Mouse (Mus musculus): ENCODE measurements around the gene Pex10.

Pex10 gene

DNA sequence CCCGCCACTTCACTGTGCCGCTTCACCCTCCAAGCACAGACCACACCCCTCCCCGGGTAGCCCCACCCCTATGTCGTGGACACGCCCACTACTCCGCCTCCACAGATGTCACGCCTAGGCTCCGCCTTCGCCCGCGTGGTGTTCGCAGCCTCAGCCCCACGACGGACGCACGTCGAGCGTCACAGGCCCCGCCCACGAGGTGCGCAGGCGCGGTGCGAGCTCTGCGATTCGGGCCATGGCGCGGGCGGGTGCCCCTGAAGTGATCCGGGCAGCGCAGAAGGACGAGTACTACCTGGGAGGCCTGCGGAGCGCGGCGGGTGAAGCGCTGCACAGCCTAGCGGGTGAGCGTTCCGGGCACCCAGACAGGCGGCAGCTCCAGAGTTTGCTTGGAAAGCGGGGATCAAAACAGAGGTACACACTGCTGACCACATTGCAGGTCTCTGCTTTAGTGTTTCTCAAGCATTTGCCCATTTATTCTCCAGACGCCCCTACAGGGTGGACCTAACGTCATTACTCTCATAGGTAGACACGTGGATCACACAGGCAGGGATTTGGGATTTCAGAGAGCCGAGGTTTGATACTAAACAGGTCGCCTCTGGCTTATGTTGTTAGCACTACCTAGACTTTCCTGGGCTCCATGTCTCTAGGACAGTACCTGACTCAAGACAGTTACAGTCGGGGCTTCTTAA, at the start of gene Pex10:
TSS of gene Pex10 (plus strand) at position 183 of the 689 bp plus-strand sequence.
- ChIA-PET CTCF (interaction anchor here (0.5 to 5.5 kb wide), 74 partner anchors 8 to 546 kb away, joined by 3 to 93 read pairs (median 8); partner anchors contain the start of genes Faap20 (in 3 of the 4), Morn1 (in 2 of the 4), Pank4 (in 2 of the 4) and Rer1 (in 2 of the 4)), POLR2A (interaction anchor here (0.5 to 3.1 kb wide), 66 partner anchors 8 to 602 kb away, joined by 3 to 25 read pairs (median 5); partner anchors contain the start of genes Morn1 (in 3 of the 4), Rer1 (in 3 of the 4), Faap20 (in 2 of the 4) and Mib2 (in 1 of the 4))

DNA sequence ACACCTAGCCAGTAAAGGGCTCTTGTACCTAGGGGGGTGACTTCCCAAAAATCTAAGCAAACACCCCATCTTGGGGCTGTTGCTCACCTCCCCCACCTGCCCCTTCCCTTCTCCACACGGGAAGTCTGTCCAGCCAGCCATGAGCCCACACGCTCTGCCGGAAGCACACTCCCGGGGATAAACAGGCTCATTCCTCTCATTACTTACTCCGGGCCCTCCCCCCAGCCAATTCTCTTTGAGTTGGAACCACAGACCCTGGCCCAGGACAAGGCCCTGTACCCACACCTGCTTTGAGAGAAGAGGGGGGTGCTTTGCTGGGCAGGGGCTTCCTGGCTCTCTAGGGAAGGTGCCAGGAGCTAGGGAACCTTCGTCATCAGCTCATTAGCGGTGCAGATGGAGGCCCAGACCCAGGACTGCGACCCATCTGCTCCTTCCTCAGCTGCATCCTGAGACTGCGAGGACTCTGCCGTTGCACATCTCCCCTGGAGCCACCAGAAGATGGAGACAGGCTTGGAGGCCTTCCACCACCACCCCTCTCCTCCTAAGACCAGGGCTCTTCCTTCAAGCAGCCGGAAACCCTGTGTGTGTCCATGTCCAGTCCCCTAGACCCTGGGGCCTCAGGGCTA, 49.5 kb upstream of the Pex10 start:
- ChIA-PET POLR2A (interaction anchor here in 1 of 4 experiments (0.6 kb wide), 2 partner anchors 35 to 37 kb away, joined by 3 to 6 read pairs; no protein-coding TSS in a partner anchor), CTCF (interaction anchor here in 3 of 4 experiments (1.2 to 2.0 kb wide), 4 partner anchors 37 to 77 kb away, joined by 3 to 5 read pairs (median 4); partner anchors contain the start of gene Pex10 (in 1 of the 3))

- CTCF ChIA-PET, result interaction anchor here in 3 of 4 experiments (1.2 to 2.0 kb wide), 4 partner anchors 37 to 77 kb away, joined by 3 to 5 read pairs (median 4); partner anchors contain the start of gene Pex10 (in 1 of the 3)
Measured at GRCm38 (mm10) chr4:155018066-155018465, 48.8 kb upstream of the Pex10 start.

GRCm38 (mm10) chr4:155018601-155019335, 48.0 kb upstream of the Pex10 start:
- ChIA-PET POLR2A (interaction anchor here in 1 of 4 experiments (0.9 to 1.1 kb wide), 3 partner anchors 10 to 141 kb away, joined by 3 read pairs; no protein-coding TSS in a partner anchor), CTCF (interaction anchor here in 3 of 4 experiments (0.6 to 2.0 kb wide), 6 partner anchors 36 to 562 kb away, joined by 3 to 5 read pairs (median 4); partner anchors contain the start of gene Pex10 (in 1 of the 3))

More at GRCm38 (mm10) chr4:155018066-155018465, 48.8 kb upstream of the Pex10 start:
- POLR2A ChIA-PET, result interaction anchor here in 1 of 4 experiments (0.6 to 1.0 kb wide), 2 partner anchors 27 to 35 kb away, joined by 3 to 6 read pairs; no protein-coding TSS in a partner anchor

DNA sequence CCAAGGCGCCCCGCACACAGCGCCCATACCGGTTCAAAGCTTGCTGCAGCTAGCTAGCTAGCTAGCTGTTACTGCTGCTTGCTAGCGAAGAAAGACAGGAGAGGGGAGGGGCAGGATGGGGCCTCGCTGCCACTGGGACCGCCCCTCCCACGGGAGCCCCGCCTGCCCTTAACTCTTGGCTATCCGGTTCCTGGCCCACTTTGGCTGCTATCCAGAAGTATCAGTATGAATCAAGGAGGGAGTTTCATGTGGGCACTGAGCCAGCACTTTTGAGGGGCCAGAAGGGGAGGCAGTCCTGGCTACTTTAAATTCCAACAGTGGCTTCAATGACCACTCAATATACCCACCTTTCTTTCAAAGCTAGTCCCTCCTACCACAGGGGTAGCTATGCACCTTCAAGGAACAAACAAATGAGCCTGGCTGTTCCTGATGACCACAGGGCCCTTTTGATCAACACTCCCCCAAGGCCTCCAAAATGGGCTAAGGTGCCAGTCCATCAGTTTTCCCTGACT, 47.4 kb upstream of the Pex10 start:
- ChIA-PET CTCF (interaction anchor here in 3 of 4 experiments (0.7 to 1.3 kb wide), 4 partner anchors 35 to 1072 kb away, joined by 3 to 5 read pairs (median 3); no protein-coding TSS in a partner anchor), POLR2A (interaction anchor here in 1 of 4 experiments (0.7 to 1.1 kb wide), 3 partner anchors 10 to 142 kb away, joined by 3 read pairs; partner anchors contain the start of gene Pex10)

- ChIA-PET POLR2A (interaction anchor here in 3 of 4 experiments (0.6 to 2.0 kb wide), 5 partner anchors 9 to 683 kb away, joined by 3 to 4 read pairs (median 4); partner anchors contain the start of gene Pex10 (in 1 of the 3)), CTCF (interaction anchor here (0.6 to 1.2 kb wide), 5 partner anchors 34 to 1071 kb away, joined by 3 to 5 read pairs (median 3); no protein-coding TSS in a partner anchor)
Measured at GRCm38 (mm10) chr4:155020141-155020540, 46.7 kb upstream of the Pex10 start.

DNA sequence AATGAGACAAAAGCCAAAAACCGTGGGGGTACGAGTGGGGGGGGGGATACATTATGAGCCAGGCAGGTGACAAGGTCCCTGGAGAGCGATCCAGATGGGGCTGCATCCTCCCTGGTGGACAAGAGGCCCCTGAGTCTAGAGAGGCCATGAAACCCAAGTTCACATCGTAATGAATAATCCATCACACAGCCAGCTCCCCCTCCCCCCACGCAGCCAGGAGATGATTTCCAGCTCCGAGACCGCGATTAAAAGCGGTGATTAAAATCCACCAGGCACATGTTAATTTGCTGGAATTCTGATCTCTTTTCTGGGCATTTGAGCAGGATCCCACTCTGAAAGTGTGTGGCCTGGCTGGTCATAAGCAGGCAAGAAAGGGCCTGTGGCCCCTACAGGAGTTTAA, 46.0 kb upstream of the Pex10 start:
- ChIA-PET POLR2A (interaction anchor here in 3 of 4 experiments (0.6 to 2.0 kb wide), 3 partner anchors 28 to 684 kb away, joined by 4 read pairs; no protein-coding TSS in a partner anchor), CTCF (interaction anchor here in 3 of 4 experiments (0.6 to 2.2 kb wide), 5 partner anchors 8 to 273 kb away, joined by 3 to 8 read pairs (median 4); no protein-coding TSS in a partner anchor)

DNA sequence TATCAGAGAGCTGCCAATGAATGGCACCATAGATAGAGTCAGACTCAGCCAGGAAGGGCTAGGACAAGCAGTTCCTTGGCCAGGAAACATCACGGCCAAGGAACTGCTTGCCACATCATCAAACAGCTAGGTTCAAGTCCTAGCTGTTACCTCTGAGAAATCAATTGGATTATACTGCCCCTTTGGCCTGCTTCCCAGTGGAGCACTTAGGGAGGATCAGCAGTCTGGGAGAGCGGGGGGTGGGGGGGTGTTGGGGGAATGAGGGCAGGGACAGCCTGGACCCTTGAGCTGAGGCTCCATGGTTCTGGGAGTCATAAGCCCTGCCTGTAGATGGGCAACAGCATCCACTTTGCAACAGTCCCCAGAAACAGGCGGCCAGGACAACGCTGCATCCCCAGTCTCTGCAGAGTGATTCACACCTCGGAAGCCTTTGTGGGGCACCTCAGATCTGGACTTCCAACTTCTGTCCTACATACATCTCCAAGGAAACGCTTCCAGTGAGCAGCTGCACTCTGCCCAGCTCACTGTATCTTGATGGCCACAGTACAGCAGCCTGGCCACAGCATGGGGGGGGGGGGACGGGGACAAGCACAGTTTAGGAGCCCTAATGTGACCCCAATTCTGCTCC, 44.5 kb upstream of the Pex10 start:
- POLR2A ChIA-PET, result interaction anchor here in 2 of 4 experiments (1.2 to 2.0 kb wide), 2 partner anchors 10 to 27 kb away, joined by 4 read pairs; no protein-coding TSS in a partner anchor
- CTCF ChIA-PET, result interaction anchor here in 2 of 4 experiments (0.7 to 2.8 kb wide), 3 partner anchors 9 to 852 kb away, joined by 3 to 10 read pairs (median 8); no protein-coding TSS in a partner anchor

DNA sequence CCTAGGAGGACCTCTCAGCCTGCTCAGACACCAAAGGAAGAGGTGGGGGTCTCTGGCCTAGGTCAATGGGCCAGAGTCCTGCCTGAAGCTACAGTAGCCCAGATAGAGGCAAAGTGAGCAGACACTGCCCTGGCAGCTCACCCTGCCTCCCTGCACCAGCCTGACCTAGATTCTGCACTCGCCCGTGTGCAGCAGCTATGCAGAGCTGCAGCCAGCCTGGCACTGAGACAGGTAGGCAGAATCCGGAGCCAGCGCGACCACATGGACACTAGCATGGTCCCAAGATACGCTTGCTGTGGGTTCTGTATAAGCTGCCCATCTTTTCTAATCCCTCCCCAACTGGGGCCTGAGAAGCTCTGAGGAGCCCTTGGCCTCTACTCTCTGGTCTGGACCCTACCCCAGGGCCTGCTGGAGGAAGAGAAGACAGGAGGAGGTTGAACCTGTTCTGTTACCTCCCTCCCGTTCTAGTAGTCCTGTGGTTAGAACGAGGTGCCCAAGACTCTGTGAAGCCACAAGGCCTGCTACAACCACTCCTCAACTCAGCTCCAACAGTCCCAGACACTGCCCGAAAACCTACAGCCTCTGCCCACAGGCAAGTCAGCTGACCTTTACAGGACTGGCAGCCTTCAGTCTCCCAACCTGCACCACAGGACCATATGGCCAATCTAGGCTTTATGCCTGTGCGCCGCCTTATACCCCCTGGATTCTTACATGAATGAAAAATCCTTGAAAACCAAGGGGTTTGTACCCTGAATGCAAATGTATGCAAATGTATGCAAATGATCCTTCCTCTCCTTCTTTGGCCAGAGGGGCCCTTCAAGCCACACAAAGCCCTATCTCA, 42.4 kb upstream of the Pex10 start:
- ChIA-PET CTCF (interaction anchor here in 3 of 4 experiments (0.5 to 2.8 kb wide), 5 partner anchors 11 to 225 kb away, joined by 3 to 10 read pairs (median 5); partner anchors contain the start of gene Faap20 (in 1 of the 3)), POLR2A (interaction anchor here in 1 of 4 experiments (0.6 to 1.2 kb wide), 2 partner anchors 13 to 104 kb away, joined by 3 read pairs; no protein-coding TSS in a partner anchor)

- POLR2A ChIA-PET, result no interaction called here
Measured at GRCm38 (mm10) chr4:155033115-155033514, 33.7 kb upstream of the Pex10 start.

DNA sequence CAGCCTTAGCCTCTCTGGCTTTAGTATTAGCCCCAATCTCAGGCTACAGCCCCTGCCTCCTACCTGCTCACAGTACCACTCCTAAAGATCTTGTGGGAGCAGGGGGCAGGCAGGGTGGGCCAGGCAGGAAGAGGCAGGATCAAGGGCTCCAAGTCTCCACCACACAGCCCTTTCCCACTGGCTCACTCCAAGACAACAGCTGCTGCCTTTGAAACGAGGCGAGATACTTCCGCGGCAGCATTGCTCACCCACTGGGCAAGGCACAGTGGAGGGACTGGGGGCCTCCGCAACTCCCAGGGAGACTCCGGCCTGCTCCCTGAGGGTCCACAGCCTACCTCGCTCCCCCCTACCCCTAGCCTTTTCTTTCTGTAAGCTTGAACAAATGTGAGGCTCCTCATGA, 32.6 kb upstream of the Pex10 start:
- CTCF ChIA-PET, result interaction anchor here in 2 of 4 experiments (0.8 to 1.6 kb wide), 4 partner anchors 20 to 98 kb away, joined by 3 to 5 read pairs (median 3); no protein-coding TSS in a partner anchor
- POLR2A ChIA-PET, result interaction anchor here in 2 of 4 experiments (0.7 to 0.8 kb wide), 2 partner anchors 17 to 700 kb away, joined by 3 read pairs; no protein-coding TSS in a partner anchor

More at GRCm38 (mm10) chr4:155033115-155033514, 33.7 kb upstream of the Pex10 start:
- CTCF ChIA-PET, result interaction anchor here in 2 of 4 experiments (1.4 to 1.6 kb wide), 3 partner anchors 20 to 21 kb away, joined by 3 to 5 read pairs (median 5); no protein-coding TSS in a partner anchor

GRCm38 (mm10) chr4:155034787-155035186, 32.0 kb upstream of the Pex10 start:
- CTCF ChIA-PET, result interaction anchor here in 1 of 4 experiments (1.5 kb wide), 1 partner anchor 19 kb away, joined by 3 read pairs; no protein-coding TSS in a partner anchor
- POLR2A ChIA-PET, result interaction anchor here in 1 of 4 experiments (0.8 kb wide), 1 partner anchor 16 kb away, joined by 3 read pairs; no protein-coding TSS in a partner anchor

- ChIA-PET POLR2A (interaction anchor here in 2 of 4 experiments (0.6 to 1.3 kb wide), 3 partner anchors 26 to 176 kb away, joined by 3 read pairs; partner anchors contain the start of genes Morn1 (in 1 of the 2) and Pex10 (in 1 of the 2)), CTCF (interaction anchor here (0.5 to 2.8 kb wide), 6 partner anchors 14 to 262 kb away, joined by 3 to 15 read pairs (median 3); no protein-coding TSS in a partner anchor)
Measured at GRCm38 (mm10) chr4:155040197-155040596, 26.6 kb upstream of the Pex10 start.

- POLR2A ChIA-PET, result interaction anchor here in 1 of 4 experiments (1.3 kb wide), 1 partner anchor 26 kb away, joined by 3 read pairs; the partner anchor contains the start of gene Pex10
- CTCF ChIA-PET, result interaction anchor here in 3 of 4 experiments (0.8 to 2.8 kb wide), 5 partner anchors 14 to 103 kb away, joined by 3 to 15 read pairs (median 3); no protein-coding TSS in a partner anchor
Measured at GRCm38 (mm10) chr4:155040696-155041095, 26.1 kb upstream of the Pex10 start.

Data from embryonic stem cell, embryonic (primary cell).